Mouse (Mus musculus): ENCODE measurements around the gene Armc5.

Gene Armc5

DNA sequence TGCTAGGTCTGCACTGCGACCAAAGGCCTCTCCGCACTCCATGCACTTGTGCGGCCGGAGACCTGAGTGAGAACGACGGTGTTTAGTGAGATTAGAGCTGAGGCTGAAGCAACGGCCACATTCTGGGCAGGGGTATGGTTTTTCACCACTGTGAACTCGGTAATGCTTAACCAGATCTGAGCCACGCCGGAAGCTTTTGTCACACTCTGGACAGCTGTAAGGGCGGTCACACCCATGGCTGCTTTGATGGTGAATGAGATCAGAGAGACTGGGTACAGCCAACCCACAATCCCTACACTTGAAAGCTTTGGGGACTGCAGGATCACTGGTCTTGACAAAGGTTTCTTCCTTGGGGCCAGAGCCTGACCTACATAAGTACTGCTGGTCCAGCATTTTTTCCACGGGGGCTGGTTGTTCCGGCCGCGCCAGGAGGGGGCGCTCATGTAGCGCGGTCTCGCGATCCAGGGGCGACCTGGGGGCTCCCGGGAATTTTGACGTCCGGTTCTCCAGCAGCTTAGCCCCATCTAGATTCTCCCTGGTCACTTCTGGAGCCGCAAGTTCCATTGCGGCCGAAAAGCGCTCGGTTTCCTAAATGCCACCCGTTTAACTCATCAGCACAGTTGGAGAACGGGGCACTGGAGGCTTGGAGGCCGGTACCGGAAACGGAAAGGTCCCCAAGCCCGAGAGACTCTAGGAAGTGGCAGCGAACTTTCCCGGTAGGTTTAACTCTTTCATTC lies at the start of gene Armc5:
Armc5 (plus strand) TSS at position 487 of the 737 bp plus-strand sequence.
- DNase-seq = peak; percentile 90

DNA sequence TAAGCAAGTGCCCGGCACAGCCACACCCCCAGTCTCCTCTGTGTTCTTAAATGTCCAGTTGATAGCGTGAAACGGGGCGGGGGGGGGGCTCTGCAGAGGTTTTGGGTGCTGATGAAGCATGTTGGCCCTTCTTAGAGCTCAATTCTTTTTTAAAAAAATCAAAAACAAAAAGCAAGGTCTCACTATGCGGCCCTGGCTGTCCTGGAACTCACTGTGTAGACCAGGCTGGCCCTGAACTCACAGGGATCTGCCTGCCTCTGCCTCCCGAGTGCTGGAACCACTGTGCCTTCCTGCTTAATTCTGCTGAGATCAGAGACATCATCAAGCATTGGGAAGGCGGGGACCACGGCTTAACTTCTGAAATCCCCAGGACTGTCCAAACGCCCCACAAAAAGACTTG lies 35.5 kb upstream of the Armc5 start:
- no peak for DNase-seq

DNA sequence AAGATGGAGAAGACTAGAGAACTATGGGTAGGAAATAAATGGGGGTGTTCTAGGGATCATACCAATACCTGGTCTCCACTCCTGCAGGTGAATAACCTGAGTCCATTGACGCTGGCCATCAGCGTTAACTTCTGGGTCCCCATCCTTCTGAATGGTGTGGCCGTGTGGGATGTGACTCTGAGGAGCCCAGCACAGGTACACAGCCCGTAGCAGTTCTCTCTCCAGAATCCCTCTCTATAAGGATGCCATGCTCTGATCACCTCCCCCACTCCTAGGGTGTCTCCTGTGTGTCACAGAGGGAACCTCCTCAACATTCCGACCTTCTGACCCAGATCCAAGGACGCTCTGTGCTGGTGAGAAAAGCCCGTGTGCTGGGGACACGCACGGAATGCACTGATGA lies 34.1 kb upstream of the Armc5 start:
- DNase-seq = no peak

DNA sequence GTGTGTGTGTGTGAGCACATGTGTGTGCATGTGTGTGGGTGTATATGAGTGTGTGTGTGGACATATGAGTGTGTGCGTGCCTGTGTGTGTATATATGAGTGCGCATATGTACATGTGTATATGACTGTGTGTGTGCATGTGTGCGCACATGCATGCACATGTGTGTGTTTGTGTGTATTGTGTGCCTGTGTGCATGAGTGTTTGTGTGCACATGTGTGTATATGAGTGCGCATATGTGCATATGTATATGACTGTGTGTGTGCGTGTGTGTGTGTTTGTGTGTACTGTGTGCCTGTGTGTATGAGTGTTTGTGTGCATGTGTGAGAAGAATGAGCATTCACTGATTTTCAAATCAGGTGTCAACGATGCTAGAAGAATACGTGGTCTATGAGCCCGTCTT lies 33.0 kb upstream of the Armc5 start:
- no peak for DNase-seq

DNA sequence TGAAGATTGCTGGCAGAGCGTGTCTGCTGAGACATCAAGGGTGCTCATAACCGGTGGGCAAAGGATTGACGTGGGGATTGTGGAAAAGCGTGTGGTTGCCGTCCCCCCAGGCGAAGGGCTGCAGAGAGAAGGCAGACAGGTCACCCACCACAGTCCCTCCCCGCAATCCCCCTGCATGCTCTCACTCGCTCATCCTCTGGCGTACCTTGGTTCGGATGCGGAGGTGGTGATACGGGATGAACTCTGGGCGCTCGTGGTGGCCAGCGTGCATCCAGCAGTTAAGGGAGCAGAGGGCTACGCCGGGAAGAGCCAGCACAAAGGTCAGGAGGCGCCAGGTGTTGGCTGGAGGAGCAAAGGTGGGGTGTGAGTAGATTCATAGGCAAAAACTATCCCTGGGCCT lies 31.4 kb upstream of the Armc5 start:
- DNase-seq = no peak

DNA sequence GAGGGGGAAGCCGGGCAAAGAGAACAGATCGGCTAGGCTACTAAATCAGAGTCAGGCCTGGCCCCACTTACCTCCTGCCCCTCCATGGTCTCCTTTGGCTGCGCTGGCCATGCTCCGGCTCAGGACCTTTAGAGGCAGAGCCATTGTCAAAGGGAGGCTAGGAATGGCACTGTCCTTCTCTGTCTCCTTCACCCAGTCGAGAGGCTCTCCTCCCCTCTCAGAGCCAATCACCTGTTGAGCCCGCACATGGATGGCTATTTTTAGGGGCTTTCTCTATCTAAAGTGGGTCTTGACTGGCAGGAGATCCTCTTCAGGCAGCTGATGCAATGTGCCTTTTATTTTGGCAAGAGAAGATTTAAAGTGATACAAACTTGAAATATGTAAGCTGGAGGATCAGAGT lies 31.0 kb upstream of the Armc5 start, which contains the start of gene Cox6a2:
Cox6a2 (minus strand) TSS at position 236 of the 400 bp plus-strand sequence.
- DNase-seq = no peak

DNA sequence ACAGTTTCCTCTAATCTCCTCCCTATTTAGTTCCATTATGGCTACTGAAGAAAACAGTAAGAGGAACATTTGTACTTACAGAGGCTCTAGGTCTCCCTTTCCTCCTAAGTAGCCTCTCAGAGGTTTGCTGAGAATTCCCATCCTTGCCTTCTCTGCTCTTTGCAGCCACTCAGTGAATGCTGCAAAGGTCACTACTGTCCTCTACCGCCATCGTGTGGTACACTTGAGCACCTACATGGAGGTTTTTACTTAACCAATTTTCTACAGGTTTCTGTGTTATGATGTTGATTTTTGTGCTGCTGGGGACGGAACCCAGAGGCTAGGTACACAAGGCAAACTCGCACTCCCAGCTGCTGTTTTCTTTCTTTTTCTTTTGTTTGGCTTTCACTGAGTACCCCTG lies 29.0 kb upstream of the Armc5 start:
- DNase-seq = peak; percentile 77

DNA sequence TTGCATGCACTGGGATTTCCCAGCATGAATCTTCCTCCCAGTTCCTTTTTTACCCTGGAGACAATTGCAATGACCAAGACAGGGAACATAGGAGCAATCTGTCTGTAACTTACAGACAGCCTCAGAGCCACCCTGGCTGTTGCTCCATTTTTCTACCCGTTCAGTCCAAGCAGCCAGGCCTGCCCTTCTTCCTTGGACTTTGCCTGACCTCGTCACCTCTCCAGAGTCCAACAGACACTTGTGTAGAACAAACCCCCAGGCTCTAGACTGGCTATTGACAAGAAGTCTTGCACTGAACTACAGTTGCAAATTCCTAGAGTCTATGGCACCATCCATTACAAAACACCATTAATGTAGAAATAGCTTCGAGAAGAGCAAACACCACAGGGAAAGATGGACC lies 27.3 kb upstream of the Armc5 start:
- no peak for DNase-seq

DNA sequence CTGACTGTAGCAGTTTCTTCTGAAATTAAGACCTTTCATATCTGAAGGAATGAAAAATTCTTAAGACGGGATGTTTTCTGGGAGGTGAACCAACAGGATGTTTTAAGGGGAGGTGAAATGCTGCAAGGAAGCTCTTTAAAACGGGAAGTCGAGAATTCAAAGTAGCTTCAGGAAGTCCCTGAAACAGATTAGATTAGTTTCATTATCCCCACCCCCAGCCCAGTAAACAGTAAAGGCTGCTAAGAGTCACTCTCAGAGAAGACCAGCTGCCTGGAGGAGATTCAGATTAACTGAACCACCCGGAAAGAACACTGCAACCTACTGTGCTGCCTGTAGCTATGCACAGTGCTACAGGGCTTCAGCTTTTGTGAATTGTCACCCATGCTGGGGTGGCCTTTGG lies 17.2 kb upstream of the Armc5 start:
- DNase-seq = no peak

DNA sequence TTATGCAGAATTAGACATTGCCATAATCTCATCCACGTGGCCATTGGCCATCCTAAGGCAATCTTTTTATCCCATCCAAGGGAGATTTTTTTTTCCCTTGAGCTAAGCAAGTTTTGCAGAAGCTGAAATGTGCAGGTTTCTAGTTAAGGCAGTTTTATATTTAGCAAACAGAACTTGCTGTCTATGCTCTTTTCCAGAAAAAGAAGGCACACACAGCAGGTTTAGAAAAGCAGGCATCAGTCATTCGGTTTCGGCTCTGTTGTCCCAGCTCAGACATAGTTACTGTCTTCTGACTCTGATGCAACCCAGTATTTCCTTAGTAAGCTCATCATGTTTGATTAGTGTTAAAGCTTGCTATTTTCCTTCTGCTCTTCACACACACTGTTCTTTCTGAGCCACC lies 16.2 kb upstream of the Armc5 start:
- DNase-seq = no peak

DNA sequence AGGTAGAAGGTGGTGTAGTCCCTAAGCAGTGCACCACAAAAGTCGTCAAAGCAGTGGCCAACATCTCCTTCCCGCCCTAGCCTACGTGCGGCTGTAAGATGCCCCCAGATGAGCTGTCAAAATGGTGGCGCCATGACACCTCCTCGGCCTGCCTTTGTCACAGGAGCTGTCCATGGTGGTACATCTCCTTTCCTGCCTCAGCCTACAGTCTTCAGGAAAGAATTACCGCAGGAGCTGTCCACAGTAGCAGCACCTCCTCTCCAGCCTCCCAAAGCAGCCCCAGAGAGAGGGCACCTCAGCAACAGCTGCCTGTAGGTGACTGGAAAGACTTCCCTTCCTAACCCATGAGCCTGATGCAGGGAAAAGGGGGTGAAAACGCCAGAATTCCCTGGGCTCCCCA lies 5.4 kb upstream of the Armc5 start:
- no peak for DNase-seq

DNA sequence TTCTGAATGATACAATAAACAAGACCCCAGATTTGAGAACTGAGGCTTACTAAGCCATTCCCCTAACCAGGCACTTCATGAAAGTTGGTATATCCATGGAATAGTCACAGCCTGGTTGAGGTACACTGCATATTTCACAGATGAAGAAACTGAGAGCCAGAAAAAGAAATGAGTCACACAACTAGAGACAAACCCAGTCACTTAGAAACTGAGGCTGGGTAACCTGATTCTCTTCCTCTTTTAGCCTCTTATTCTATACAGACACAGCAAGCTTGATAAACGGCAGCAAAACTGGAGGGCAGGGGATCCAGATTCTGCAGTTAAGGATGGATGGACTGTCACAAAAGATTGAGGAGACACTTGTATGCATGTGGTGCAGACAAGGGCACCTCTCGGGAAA lies 2.3 kb upstream of the Armc5 start:
- DNase-seq = no peak

DNA sequence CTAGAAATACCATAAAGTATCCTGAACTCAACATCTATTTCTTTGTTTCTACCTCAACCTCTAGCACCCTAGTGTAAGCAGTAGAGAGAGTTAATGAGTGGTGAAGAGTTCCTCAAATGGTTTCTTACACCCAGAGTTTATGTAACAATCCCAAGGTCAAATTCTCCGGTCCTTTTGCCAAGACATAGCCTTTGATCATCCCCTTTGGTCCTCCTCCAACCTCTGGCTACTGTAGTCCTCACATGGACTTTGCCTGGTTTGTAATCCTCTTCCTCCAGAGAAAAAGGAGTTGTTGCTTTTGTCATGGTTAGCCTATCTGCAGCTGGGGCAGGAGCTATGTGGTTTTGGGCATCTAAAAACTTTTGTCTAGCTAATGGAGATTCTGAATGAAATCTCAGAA lies 1.7 kb upstream of the Armc5 start:
- DNase-seq = no peak

DNA sequence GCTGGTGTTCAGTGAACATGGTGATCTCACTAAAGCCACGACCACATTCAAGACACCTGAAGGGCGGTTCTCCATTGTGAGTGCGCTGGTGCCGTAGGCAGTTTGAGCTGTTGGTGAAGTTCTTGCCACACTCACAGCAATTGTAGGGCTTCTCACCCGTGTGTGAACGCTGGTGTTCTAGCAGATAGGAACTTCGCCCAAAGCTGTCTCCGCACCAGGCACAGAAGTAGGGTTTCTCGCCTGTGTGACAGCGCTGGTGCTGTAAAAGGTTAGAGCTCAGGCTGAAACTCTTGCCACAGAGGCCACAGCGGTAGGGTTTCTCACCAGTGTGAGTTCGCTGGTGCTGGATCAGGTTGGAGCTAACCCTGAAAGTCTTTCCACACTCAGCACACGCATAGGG lies 716 bp upstream of the Armc5 start:
- no peak for DNase-seq

DNA sequence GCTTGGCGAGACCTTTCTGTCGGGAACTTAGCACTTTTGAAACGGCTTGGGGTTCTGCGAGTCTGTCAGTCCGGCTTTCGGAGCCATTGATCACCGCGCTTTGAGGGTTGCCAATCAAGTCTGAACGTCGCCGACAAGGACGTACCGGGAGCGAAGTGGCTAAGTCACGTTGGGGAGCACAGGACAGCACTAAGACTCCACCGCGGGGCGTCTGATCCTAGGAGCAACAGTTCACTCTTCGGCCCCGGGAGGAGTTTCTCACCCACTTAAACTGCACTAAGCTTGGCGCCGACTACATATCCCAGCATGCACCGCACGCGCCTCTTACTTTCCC lies 418 bp downstream of the Armc5 start:
- no peak for DNase-seq

DNA sequence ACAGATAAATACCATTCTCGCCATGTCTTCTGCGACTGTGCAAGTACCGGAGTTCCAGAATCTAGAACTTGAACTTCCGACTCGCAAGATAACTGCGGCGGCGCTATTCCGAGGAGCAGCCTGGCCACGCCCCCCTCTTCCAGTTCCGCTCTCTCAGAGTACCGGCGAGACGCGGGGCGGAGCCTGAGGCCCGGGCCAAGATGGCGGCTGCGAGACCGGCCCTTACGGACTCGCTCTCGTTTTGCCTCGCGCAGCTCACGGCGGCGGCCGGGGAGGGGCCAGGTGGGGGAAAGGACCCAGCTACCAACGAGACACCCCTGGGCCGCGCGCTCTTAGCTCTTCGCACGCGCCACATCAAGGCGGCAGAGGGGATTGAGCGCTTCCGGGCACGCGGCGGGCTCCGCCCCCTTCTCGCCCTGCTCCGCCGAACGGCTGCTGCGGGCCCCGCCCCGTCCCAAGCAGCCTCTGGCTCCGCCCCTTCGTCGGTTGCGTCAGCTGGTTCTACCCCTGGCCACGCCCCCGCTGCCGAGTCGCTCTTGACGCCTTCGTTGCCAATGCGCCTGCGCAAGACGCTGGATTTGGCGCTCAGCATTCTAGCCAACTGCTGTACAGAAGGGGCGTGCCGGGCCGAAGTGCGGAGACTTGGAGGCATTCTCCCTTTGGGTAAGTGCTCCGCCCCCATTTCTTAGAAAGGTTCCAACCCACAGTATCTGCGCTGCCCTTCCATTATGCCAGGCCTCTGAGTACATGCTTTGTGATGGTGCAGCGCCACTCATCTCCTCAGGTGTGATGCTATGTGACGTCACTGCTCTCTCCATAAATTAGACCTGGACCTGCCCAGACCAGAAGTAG lies 1.0 kb downstream of the Armc5 start, which contains the start of gene 9130023H24Rik:
9130023H24Rik (minus strand) TSS at position 105 of the 852 bp plus-strand sequence.
- DNase-seq = peak; percentile 99

DNA sequence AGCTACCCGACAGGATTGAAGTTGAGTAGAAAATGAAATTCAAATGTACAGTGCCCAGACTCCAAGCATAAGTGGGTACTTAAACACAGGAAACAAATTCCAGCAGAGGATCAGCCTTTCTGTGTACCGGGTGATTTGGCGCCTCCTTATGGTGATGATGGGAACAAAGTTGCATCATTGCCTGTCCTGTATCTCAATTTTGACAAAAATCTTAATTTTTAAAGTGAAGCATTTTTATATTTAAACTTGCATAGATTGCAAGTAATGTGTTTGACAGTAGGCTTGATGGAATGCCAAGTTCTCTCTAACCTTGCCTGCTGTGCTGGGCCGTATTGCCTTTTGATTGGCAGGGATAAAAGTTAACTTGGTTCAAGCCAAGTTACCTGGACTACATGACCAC lies 1.8 kb downstream of the Armc5 start:
- peak; percentile 51 for DNase-seq

DNA sequence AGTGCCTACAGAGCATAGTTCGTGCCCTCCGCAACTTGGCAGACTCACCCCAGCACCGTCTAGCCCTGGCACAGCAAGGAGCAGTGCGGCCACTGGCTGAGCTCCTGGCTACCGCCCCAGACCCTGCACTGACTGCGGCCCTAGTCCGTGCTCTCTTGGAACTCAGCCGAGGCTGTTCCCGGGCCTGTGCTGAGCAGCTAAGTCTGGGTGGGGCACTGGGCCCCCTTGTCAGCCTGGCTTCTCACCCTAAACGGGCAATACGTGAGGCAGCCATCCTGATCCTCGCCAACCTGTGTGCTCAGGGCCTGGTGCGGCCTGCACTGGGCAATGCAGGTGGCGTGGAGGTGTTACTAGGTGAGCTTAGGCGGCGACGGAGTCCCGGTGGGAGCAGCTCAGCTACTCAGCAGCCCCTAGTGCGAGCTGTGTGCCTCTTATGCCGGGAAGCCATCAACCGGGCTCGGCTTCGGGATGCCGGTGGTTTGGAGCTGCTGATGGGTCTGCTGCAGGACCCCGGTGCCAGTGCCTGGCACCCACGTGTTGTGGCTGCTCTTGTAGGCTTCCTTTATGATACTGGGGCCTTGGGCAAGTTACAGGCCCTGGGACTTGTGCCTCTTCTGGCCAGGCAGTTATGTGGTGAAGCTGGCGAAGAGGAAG lies 3.1 kb downstream of the Armc5 start:
- DNase-seq = no peak

DNA sequence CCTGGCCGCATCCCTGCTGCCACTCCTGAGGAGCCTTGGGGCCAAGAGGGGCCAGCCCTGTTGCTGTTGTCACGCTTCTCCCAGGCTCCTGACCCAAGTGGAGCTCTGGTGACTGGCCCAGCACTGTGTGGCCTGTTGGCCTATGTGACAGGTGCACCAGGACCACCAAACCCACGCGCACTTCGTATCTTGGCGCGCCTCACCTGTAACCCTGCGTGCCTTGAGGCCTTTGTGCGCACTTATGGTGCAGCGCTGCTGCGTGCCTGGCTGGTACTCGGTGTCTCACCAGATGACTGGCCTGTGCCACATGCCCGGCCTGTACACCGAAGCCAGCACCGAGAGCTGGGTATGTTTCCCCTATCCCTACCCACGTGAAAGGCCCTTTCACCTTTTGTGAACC lies 5.2 kb downstream of the Armc5 start:
- DNase-seq = no peak

DNA sequence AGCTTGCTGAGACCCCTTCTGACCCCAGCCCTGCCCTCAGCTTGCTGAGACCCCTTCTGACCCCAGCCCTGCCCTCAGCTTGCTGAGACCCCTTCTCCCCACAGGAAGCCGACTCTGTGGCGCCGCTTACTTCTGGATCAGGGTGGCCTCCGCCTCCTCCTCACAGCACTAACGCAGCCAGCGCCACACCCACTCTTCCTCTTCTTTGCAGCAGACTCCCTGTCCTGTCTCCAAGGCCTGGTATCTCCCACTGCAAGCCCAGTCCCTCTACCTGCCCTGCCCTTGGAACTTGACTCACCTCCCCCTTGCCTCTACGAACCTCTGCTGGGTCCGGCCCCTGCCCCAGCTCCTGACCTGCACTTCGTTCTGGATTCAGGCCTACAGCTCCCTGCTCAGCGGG lies 6.8 kb downstream of the Armc5 start:
- DNase-seq = no peak

DNA sequence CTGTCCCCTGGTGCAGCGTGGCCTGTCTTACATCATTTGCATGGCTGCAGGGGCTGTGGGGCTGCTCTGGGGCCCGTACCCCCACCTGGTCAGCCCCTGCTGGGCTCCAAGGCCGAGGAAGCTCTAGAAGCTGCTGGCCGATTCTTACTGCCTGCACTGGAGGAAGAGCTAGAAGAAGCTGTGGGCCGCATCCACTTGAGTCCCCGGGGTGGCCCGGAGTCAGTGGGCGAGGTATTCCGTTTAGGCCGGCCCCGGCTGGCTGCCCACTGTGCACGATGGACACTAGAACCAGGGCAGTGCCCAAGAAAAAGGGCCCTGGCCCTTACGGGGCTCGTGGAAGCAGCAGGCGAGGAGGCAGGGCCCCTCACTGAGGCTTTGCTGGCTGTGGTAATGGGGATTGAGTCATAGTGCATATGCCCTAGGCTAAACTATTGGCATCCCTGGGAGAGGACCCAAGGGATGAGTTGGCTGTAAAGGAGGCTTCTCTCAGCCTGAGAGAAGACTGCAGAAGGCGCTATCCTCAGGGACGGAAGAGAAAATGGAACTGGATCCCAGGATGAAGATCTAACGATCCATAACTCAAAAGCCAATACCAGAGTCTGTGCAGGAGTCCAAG lies 7.4 kb downstream of the Armc5 start:
- DNase-seq = no peak

DNA sequence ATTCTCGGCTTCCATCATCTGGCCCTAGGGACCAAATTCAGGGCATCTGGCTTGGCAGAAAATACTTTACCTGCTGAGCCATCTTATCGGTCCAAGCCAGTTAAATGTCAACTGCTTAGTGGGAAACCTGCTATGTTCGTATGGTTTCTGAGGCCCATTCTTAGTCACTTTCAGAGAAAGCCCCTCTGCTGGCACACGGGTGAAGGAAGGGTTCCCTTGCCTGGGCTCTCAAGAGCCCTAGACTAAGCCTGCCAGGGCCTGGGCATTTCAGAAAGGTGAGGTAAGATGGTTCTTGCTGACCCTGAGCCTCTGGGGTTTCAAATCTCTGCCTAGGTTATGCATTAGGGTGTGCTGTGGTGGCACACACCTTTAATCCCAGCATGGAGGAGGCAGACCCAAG lies 8.4 kb downstream of the Armc5 start:
- DNase-seq = no peak
